Mouse (Mus musculus): ENCODE results near the gene Fmnl2. TPM values are rescaled to one million over a fixed set of nuclear protein-coding genes. Genes with fewer than 3 reads are reported as not detected.

Fmnl2 gene
- polyA plus RNA-seq, 2 experiments: 12.6 to 27.2 TPM

DNA sequence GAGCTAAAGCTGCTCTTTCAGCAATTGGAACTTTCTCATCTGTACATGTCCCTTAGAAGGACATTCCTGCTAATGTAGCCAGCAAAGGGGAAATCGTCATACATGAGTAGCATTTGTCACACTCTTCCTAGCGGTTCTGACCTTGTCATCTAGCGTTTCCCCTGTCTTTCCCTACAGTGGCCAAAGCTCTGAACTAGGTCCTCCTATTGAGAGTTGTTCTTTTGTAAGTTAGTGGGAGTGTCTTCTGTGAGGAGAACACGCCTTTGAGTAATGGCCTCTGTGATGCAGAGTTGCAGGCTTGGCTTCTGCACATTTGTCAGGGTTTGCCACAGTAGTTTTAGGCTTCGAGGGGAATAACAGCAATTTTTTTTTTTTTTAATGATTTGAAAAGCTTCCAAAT is 250.9 kb downstream of the Fmnl2 start:
- H3K9me3 ChIP-seq (ENCODE audit: control insufficient read depth, low read length): no peaks in the 10 kb centered on the region
- H3K4me3 ChIP-seq (replicated peaks; ENCODE audit: low read length): no peak overlapping the region
- no peak overlapping the region for H3K4me2 ChIP-seq (replicated peaks; ENCODE audit: low read depth, low read length, severe bottlenecking)
- H3K4me1 ChIP-seq (ENCODE audit: control insufficient read depth, insufficient read depth, low read length): no peaks in the 10 kb centered on the region
- ATAC-seq (ENCODE audit: low FRiP score, low read depth) (no peak), DNase-seq (ENCODE audit: low spot score) (no peak)
- no peak overlapping the region for H3K9ac ChIP-seq (ENCODE audit: low read depth, low read length, severe bottlenecking)
- TF ChIP-seq POLR2A (IDR thresholded peaks at IDR 0.05; ENCODE audit: borderline replicate concordance, extremely low read depth, insufficient read depth, insufficient read length): no peak
- H3K27me3 ChIP-seq (ENCODE audit: control insufficient read depth, insufficient read depth, low read length): no peaks in the 10 kb centered on the region
- H3K27ac ChIP-seq (replicated peaks; ENCODE audit: low read depth, low read length): no peak overlapping the region
- WGBS: 85% methylated on average over 5 of the region's 5 CpGs
- peaks cover 74% of the 10 kb centered on the region for H3K36me3 ChIP-seq (ENCODE audit: control insufficient read depth, insufficient read depth, low read length)

DNA sequence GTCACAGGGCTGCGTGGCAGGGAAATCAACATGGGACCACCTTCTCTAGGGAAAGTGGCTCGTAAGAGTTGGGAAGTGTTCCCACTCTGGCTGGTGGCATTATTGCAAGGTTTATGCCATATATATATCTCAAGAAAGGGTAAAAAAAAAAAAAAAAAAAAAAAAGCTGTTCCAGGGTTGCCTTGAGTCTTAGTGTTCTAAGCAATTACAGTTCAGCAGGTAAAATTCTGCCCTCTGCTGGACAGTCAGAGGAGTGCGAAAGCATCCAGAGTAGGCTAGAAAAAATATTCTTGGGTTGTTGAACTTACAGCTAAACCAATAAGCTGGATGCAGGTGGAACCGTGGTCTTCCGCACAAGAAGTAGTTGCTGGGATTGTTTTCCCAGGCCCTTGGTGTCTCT is 264.1 kb downstream of the Fmnl2 start:
- ATAC-seq (ENCODE audit: low FRiP score, low read depth) (peak; percentile 19; the same call in 1 of the 2 replicates), DNase-seq (ENCODE audit: low spot score) (peak; percentile 76)
- WGBS: 70% methylated on average over 5 of the region's 5 CpGs
- Histone ChIP-seq H3K9ac (ENCODE audit: low read depth, low read length, severe bottlenecking) (no peak overlapping the region), H3K9me3 (ENCODE audit: control insufficient read depth, low read length) (no peaks in the 10 kb centered on the region), H3K4me2 (replicated peaks; ENCODE audit: low read depth, low read length, severe bottlenecking) (no peak overlapping the region), H3K4me1 (ENCODE audit: control insufficient read depth, insufficient read depth, low read length) (no peaks in the 10 kb centered on the region), H3K27ac (replicated peaks; ENCODE audit: low read depth, low read length) (no peak overlapping the region), H3K36me3 (ENCODE audit: control insufficient read depth, insufficient read depth, low read length) (peaks cover 62% of the 10 kb centered on the region), H3K27me3 (ENCODE audit: control insufficient read depth, insufficient read depth, low read length) (no peaks in the 10 kb centered on the region), H3K4me3 (replicated peaks; ENCODE audit: low read length) (no peak overlapping the region)
- TF ChIP-seq POLR2A (IDR thresholded peaks at IDR 0.05; ENCODE audit: borderline replicate concordance, extremely low read depth, insufficient read depth, insufficient read length): no peak

DNA sequence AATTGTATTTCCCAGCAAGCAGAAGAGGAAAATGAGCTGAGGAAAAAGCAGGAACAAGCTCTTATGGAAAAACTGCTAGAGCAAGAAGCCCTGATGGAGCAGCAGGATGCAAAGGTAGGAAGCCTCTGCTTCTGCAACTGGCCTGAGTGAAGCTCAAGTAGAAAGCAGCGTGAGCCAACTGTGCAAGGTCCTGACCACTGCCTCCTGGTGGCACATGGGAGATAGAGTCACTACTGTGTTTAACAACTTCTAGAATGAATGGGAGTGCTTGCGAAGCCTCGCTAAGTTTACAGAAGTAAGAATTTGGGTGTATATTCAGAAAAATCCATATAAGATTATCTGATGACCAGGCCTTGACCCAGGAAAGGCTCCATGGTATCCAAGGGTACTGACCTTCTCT is 268.3 kb downstream of the Fmnl2 start:
- Histone ChIP-seq H3K9me3 (ENCODE audit: control insufficient read depth, low read length) (no peaks in the 10 kb centered on the region), H3K4me3 (replicated peaks; ENCODE audit: low read length) (no peak overlapping the region), H3K4me1 (ENCODE audit: control insufficient read depth, insufficient read depth, low read length) (no peaks in the 10 kb centered on the region), H3K27ac (replicated peaks; ENCODE audit: low read depth, low read length) (no peak overlapping the region), H3K27me3 (ENCODE audit: control insufficient read depth, insufficient read depth, low read length) (no peaks in the 10 kb centered on the region), H3K36me3 (ENCODE audit: control insufficient read depth, insufficient read depth, low read length) (peaks cover 68% of the 10 kb centered on the region), H3K9ac (ENCODE audit: low read depth, low read length, severe bottlenecking) (no peak overlapping the region), H3K4me2 (replicated peaks; ENCODE audit: low read depth, low read length, severe bottlenecking) (no peak overlapping the region)
- WGBS: 89% methylated on average over 3 of the region's 3 CpGs
- DNase-seq (ENCODE audit: low spot score): no peak
- TF ChIP-seq POLR2A (IDR thresholded peaks at IDR 0.05; ENCODE audit: borderline replicate concordance, extremely low read depth, insufficient read depth, insufficient read length): no peak
- no peak for ATAC-seq (ENCODE audit: low FRiP score, low read depth)

DNA sequence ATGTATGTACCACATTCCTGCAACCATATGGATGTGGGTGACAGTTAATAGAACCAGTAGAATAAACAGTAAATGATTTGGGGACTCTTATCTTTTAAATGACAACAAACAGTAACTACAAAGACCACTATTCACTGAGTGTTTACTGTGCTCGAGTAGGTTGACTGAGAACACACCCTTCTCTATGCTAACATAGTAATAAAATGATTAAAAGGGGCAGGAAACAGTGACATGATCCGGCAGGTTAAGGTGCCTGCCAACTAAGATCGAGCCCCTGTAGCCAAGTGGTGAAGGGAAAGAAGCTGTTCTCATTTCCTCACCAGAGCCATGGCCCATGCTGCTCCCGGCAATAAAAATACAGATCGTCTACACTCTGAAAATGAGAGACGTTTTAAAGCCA is 271.4 kb downstream of the Fmnl2 start:
- Histone ChIP-seq H3K9me3 (ENCODE audit: control insufficient read depth, low read length) (no peaks in the 10 kb centered on the region), H3K27ac (replicated peaks; ENCODE audit: low read depth, low read length) (no peak overlapping the region), H3K9ac (ENCODE audit: low read depth, low read length, severe bottlenecking) (no peak overlapping the region), H3K36me3 (ENCODE audit: control insufficient read depth, insufficient read depth, low read length) (peaks cover 71% of the 10 kb centered on the region), H3K27me3 (ENCODE audit: control insufficient read depth, insufficient read depth, low read length) (no peaks in the 10 kb centered on the region), H3K4me1 (ENCODE audit: control insufficient read depth, insufficient read depth, low read length) (no peaks in the 10 kb centered on the region), H3K4me3 (replicated peaks; ENCODE audit: low read length) (no peak overlapping the region), H3K4me2 (replicated peaks; ENCODE audit: low read depth, low read length, severe bottlenecking) (no peak overlapping the region)
- 46% methylated on average over 6 of the region's 6 CpGs for WGBS
- TF ChIP-seq POLR2A (IDR thresholded peaks at IDR 0.05; ENCODE audit: borderline replicate concordance, extremely low read depth, insufficient read depth, insufficient read length): no peak
- no peak for ATAC-seq (ENCODE audit: low FRiP score, low read depth)
- no peak for DNase-seq (ENCODE audit: low spot score)

DNA sequence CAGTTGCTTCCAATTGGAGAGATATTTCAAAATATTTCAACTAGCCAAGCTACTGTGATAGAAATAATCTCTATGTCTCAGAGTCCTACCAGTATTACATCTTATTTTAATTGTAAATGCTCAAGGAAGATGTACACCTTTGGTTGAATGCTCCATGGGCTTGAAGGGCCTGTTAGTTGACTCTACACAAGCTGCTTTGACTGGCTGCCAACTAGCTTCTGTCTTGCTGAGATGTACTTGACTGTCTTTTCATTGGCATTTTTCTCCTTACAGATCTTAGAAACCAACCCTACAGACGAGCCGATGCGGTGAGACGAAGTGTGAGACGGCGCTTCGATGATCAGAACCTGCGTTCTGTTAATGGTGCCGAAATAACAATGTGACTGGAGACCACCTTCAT is 273.9 kb downstream of the Fmnl2 start:
- no peak for ATAC-seq (ENCODE audit: low FRiP score, low read depth)
- no peak overlapping the region for H3K9ac ChIP-seq (ENCODE audit: low read depth, low read length, severe bottlenecking)
- H3K27ac ChIP-seq (replicated peaks; ENCODE audit: low read depth, low read length): no peak overlapping the region
- no peak overlapping the region for H3K4me2 ChIP-seq (replicated peaks; ENCODE audit: low read depth, low read length, severe bottlenecking)
- no peaks in the 10 kb centered on the region for H3K9me3 ChIP-seq (ENCODE audit: control insufficient read depth, low read length)
- TF ChIP-seq POLR2A (IDR thresholded peaks at IDR 0.05; ENCODE audit: borderline replicate concordance, extremely low read depth, insufficient read depth, insufficient read length): no peak
- H3K27me3 ChIP-seq (ENCODE audit: control insufficient read depth, insufficient read depth, low read length): no peaks in the 10 kb centered on the region
- peaks cover 70% of the 10 kb centered on the region for H3K36me3 ChIP-seq (ENCODE audit: control insufficient read depth, insufficient read depth, low read length)
- H3K4me1 ChIP-seq (ENCODE audit: control insufficient read depth, insufficient read depth, low read length): no peaks in the 10 kb centered on the region
- H3K4me3 ChIP-seq (replicated peaks; ENCODE audit: low read length): no peak overlapping the region
- WGBS: 96% methylated on average over 9 of the region's 9 CpGs
- no peak for DNase-seq (ENCODE audit: low spot score)

GRCm38 (mm10) chr2:53146852-53147251 is 289.2 kb downstream of the Fmnl2 start:
- Histone ChIP-seq H3K27ac (replicated peaks; ENCODE audit: low read depth, low read length) (no peak overlapping the region), H3K36me3 (ENCODE audit: control insufficient read depth, insufficient read depth, low read length) (peaks cover 59% of the 10 kb centered on the region), H3K9me3 (ENCODE audit: control insufficient read depth, low read length) (no peaks in the 10 kb centered on the region), H3K9ac (ENCODE audit: low read depth, low read length, severe bottlenecking) (no peak overlapping the region), H3K27me3 (ENCODE audit: control insufficient read depth, insufficient read depth, low read length) (no peaks in the 10 kb centered on the region), H3K4me2 (replicated peaks; ENCODE audit: low read depth, low read length, severe bottlenecking) (no peak overlapping the region), H3K4me3 (replicated peaks; ENCODE audit: low read length) (no peak overlapping the region), H3K4me1 (ENCODE audit: control insufficient read depth, insufficient read depth, low read length) (no peaks in the 10 kb centered on the region)
- TF ChIP-seq POLR2A (IDR thresholded peaks at IDR 0.05; ENCODE audit: borderline replicate concordance, extremely low read depth, insufficient read depth, insufficient read length): no peak
- no peak for ATAC-seq (ENCODE audit: low FRiP score, low read depth)
- no peak for DNase-seq (ENCODE audit: low spot score)

All from limb, embryonic 14.5 days (tissue).